Mouse (Mus musculus): ENCODE results near the gene Jtb.
A peak's percentile ranks its signal among the peaks of the same experiment; 100 is the strongest.

Gene Jtb

DNA sequence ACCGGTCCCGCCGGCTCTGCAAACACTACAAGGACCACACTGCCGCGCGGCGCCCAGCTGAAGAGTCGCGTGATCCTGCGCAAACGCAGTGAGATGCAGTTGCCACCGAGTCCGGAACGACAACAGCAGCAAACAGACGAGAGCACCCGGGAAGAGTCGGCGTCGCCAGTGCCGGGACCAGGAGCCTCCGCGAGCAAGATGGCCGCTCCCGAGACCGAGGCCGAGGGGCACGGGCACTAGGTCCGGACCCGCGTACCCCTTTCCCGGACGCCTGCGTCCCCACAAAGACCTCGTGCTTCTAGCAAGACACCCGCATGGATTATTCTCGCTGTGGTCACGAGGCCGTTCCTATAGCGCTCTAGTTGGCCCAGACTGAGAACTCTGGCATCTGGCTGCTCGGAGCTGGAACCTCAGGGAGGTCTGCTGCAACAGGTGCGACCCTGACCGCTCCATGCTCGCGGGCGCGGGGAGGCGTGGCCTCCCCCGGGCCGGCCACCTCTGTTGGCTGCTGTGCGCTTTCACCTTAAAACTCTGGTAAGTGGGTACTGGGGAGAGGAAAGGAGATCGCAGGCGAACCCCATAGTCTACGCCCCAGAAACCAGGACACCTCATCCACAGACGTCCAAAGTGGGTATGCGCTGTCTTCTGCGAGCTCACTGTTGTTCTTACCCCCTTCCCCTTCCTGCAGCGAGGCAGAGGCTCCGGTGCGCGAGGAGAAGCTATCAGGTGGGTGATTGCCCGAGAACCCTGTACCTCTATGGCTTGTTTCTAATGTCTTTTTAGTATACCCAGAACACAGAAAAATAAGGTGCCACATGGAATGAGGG, at the start of gene Jtb:
TSS of gene Jtb (plus strand) at position 91 of the 827 bp plus-strand sequence.
- DNase-seq (ENCODE audit: low spot score): peak; percentile 96

DNA sequence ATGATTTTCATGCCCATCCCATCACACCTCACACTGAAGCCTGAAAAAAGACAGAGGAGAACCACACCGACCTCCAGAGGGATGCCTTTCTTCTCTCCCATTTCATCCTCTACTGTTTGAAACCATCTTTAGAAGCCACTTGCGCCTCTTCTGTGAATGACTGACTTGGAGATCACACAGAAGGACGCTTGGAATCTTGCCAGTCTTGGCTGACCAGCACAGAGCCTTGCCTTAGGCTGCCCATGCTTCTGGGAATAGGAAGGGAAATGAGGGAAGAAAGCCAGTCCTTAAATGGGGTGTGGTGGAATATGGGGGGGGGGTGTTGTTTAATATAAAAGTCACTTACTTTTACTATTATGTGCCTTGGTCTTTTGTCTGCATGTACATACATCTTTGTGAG, 47.8 kb upstream of the Jtb start:
- DNase-seq (ENCODE audit: low spot score): no peak

DNA sequence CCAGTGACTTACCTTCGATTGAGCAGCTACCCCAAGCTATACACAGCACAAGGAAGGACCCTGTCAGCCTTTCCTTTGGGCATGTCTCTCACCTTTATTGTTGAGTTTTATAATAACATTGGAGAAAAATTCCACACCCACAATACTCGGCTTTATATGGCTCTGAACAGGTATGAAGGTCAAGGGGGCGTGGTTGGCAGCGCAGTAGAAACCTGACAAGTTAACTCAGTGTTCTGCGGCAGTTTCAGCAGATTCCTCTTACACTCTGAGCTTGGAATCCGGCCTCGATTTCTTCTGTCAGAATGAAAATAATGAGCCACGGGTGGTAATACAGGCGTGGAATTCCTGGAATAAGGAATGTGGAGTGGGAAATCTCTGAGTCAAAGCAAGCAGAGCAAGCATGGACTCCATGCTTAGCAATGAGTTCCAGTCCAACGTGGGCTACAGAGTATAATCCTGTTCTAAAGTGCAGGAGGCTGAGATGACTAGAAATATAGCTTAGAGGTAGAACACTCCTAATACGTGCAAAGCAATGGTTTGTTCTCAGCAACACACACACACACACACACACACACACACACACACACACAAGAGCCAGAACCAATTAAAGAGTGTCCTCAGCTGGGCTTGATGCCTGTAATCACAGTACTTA, 40.4 kb upstream of the Jtb start:
- DNase-seq (ENCODE audit: low spot score): no peak

DNA sequence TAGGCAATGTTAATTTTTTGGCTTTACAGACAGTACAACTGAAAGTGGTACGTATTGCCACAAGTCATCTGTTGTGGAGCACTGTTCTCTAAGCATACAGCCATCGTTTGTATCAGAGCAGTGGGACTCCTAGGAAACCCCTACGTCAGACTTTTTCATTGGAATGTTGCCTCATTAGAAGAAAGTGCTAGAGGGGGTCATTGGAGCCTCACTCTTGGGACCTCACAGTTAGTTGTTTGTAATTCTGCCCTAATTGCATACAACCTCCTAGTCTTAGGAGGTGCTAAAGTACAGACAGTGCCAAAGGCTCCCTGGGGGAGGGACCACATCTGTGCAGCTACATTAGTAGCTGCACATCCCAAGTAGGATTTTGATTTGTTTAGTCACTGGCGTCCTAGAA, 36.6 kb upstream of the Jtb start:
- no peak for DNase-seq (ENCODE audit: low spot score)

DNA sequence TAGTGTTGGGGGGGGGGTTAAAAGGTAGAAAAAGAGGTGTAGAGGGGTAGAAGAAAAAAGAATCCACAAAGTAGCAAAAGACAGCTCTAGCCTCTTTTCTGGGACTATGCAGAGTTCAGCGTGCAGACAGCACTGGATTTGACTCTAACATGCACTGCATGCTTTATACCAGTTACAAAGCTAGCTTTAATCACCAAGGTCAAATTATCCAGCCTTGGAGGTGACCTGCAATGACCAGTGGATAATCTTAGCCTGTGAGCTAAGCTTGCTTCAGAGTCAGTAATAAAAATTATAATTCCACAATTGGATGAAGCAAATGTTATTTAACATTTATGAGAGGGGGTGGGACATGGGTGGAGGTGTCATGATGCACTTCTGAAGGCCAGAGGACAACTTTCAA, 35.8 kb upstream of the Jtb start:
- DNase-seq (ENCODE audit: low spot score): no peak

DNA sequence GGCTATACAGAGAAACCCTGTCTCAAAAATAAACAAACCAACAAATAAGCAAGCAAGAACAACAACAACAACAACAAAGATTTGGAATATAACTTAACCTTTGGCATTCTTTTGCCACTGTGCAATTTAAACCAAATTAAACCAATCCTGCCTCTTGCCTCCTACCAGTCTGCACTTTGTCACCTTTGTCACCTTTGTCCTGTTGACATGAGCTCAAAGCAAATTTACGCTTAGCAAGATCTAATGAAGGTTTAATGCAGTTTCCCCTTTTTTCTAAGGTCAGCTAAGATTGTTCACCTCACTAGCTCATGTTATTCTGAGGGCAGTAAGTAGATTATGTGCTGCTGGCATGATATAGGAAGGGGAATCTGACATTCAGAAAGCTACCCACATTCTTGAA, 33.8 kb upstream of the Jtb start:
- no peak for DNase-seq (ENCODE audit: low spot score)

DNA sequence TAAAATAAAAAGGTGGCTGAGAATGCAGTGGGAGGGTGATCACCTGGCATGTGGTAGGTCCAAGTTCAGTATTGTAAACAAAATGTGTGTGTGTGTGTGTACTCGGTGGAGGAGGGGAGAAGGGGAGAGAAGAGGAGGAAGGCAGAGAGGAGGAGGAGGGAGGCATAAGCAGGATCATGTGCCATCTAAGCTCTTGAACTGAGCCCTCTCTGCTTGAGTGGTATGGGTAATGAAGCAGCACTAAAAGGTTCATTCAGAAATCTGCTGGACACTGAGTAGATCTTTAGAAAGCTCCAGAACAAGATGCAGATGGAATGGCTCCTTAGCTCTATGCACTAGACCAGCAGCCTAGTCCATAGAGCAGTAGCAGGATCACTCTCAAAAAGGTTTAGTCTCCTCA, 28.5 kb upstream of the Jtb start:
- no peak for DNase-seq (ENCODE audit: low spot score)

DNA sequence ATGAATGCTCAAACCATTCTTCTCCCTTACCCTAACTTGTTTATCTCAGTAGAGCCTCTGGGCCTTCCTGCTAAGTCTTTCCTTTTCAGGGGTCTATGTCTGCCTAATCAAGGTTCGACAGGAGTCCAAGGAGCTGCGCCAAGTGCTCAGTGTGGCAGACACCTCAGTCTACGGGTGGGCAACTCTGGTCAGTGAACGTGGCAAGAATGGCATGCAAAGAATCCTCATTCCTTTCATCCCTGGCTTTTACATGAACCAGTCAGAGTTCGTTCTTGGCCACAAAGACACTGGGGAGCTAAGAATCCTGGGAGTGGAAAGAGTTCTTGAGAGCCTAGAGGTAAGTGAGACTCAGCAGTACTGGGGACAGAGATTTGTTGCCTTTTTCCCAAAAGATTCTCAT, 27.8 kb upstream of the Jtb start:
- DNase-seq (ENCODE audit: low spot score): no peak

DNA sequence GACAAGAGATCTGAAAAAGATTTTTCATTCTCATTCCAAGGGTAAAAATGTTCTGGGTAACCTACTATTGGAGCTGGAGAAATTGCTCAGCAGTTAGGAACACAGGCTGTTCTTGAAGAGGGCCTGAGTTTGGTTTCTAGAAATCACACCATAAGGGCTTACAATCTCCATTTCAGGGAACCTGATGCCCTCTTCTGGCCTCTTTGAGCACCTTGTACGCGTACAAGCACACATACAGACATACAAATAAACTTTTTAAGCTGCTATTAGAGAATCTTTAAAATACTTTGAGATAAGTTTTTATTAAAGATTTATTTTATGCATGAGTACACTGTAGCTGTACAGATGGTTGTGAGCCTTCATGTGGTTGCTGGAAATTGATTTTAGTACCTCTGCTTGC, 26.8 kb upstream of the Jtb start:
- DNase-seq (ENCODE audit: low spot score): no peak

DNA sequence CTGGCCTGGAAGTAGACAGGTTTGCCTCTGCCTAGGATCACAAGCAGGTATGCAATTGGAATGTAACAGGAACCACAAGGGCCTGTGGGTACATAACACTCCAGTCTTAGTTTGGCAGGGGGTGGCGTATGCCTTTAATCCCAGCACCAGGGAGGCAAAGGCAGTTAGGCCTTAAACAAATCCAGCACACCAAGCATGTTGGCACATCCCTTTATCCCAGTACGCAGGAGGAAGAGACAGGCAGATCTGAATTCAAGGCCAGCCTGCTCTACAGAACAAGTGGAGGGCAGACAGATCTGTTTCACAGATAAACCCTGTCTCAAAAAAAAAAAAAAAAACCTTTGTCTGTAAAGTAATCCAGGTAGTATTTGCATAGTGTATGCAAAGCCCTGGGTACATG, 22.7 kb upstream of the Jtb start:
- DNase-seq (ENCODE audit: low spot score): no peak

DNA sequence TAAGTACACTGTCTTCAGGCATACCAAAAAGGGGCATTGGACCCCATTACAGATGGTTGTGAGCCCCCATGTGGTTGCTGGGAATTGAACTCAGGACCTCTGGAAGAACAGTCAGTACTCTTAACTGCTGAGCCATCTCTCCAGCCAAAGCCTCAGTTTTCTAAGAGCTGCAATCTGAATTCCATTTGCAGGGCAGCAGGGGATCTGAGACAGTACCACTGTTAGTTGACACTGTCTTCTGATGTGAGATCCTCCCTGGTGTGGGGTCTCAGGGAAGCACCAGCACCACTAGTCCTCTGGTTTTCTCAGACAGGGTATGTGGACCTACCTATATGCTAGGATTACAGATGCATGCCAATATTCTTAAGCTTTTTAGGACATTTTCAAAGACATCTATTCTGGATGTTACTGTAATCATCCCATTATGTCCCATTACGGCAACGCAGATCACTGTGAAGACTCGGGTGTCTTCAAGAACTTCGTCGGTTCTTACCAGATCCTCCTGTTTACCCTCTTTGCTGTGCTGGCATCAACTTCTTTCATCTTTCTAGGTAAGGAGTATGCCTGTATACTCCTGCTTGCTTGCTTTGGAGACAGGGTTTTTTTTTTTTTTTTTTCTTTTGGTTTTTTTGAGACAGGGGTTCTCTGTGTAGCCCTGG, 21.4 kb upstream of the Jtb start:
- no peak for DNase-seq (ENCODE audit: low spot score)

DNA sequence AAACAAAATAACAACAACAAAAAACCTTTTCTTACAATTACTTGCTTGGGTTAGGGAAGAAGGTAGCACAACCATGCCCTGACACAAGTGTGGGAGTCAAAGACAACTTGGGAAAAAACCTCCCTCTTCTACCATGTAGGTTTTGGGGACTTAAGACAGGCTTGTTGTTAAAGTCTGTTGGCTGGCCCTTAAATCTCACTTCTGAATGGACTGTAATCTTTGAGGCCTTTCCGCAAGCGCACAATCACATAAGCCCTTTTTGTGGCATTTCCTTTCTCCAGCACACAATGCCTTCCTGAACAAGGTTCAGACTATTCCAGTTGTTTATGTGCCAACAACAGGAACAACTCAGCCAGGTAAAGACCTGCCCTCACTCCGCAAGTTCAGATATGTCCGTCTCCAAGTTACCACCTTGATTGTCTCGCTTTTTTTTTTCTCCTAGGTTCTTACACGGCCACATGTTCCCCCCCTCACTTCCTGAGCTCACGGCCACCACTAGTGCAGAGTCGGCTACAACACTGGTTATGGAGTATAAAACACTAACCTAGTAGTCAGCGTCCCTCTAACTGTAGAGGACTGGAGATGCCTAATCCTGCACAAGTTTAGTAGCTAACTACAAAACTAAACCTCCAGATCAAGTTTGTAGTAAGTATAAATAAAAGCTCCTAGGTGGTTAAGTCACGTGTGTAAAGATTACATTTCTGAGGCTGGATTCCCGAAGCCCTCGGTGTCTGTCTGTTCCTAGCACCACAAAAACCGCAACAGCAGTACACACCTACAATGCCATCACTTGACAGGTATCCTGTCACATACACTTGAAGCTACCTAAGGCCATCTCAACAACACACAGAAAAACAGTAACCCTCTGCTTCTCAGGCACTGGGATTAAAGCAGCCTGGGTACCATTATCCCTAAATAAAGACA, 19.7 kb upstream of the Jtb start:
- DNase-seq (ENCODE audit: low spot score): no peak

DNA sequence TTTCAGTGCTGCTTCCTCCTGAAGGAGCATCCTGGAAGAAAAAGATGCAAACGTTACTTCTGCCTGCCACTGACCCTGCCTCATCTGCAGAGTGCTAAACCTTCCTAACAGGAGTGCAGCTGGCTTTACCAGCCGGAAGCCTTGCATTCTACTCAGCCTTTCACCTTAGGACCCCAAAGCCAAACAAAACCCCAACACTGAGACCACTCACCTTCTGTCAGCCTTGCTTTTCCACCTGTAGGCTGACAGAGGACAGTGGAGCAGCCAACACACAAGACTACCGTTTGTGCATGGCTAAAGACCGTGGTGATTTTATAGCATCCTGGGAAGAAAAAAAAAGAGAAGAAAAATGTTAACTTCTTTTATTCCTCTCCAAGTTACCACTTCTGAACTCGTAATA, 18.7 kb upstream of the Jtb start:
- DNase-seq (ENCODE audit: low spot score): no peak

DNA sequence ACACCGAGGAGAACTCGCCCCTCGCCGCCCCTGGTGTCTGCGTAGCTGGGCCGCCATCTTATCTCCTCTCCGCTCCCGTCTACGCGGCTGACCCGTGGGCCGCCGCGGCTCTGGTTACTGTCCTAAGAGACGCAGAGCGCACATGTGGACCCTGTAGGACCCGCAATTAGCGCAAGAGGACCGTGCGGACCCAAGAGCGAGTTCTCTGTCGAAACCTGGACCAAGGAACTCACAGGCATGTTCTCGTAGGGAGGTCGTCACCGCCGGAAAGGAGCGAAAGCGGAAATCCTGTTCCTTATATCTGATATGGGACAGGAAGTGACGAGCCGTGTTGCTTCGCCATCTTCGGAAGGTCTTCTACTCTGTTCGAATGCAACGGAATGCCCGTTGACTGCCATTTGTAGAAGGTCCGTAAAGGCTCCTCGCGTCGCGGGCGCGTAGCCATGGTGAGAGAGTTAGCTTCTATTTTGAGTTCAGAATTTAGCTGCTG, 18.0 kb upstream of the Jtb start, which contains the start of the genes Rps27 and Rab13:
TSS of gene Rps27 (minus strand) at position 275 of the 490 bp plus-strand sequence.
TSS of gene Rab13 (plus strand) at position 319 of the 490 bp plus-strand sequence.
- peak; percentile 97 for DNase-seq (ENCODE audit: low spot score)

DNA sequence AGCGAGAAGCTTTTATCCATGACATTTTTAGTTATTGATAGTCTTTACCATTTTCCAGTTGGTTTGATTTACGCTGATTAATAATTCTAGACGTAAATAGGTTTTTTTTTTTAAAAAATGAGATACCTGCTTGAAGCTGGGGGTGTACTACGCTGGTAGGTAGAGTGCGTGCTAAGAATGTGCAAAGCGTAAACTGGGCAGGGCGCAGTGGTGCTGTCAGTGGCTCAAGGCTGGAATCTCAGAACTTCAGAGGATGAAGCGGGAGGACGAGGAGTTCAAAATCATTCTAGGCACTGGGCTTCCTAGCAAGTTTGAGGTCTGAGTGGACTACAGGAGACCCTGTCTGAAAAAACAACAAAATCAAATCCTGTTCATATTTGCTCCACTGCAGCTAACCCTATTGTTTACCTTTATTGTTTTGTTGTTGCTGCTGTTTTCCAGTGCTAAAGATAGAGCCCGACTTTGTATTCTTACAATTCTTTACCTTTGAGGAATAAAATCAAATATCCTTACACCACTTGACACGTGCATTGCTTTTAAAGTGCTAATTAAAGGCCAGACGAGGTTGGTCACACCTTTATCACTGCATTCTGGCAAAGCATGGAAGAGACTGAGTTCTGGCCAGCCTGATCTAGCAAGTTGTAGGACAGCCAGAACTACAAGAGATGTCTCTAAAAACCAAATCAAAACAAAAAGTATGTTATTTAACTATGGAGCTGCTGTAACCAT, 17.3 kb upstream of the Jtb start:
- peak; percentile 42 for DNase-seq (ENCODE audit: low spot score)

DNA sequence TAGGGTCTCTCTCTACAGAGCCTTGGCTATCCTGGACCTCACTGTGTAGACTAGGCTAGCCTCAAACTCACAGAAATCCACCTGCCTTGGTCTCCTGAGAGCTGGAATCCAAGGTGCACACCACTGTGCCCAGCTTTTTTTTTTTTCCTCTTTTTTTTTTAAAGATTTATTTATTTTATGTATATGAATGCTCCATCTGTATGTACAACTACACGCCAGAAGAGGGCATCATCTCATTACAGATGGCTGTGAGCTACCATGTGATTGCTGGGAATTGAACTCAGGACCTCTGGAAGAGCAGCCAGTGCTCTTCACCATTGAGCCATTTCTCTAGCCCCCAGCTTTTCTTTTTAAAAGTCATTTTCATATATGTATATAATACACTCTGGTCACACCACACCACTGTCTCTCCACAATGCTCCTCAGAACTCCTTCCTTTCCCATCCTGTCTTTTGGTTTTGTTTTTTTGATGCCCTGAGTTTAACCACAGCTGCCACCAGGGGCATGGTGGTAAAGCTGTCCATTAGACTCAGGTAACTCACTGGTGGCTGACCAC, 15.5 kb upstream of the Jtb start:
- no peak for DNase-seq (ENCODE audit: low spot score)

DNA sequence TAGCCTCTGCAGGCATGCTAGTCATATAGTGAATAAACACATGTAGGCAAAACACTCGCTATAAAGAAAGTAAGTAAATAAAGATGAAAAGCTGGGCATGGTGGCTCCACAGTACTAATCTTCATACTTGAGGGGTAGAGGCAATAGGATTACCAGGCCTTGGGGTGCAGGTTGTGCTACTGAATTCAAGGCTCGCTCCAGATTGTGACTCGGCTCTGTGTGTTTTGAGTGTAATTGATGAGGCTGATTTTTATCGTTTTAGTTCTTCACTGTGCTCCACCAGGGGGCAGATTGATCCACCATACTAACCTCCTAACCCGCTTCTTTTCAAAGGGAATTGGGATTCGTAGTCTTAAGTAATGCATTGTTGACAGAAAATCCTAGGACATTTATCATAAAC, 11.3 kb upstream of the Jtb start:
- peak; percentile 85 for DNase-seq (ENCODE audit: low spot score)

DNA sequence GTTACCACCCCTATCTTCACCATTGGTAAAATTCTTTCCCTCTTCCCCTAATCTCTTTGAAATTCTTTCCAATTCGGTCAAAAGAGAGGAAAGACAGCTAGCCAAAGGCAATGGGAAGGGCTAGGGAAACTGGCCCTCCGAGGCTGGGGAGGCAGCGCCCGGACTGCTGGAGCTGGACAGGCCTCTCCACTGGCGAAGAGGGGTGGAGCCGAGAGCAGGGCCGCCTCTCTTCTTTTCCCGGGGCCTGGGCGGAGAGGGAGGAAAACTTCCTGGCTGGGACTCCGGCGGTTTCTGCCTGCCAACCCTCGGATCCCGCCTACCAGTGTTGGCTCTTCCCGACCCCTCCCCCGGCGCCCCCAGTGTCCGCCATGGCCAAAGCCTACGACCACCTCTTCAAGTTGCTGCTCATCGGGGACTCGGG, 10.9 kb upstream of the Jtb start:
- peak; percentile 80 for DNase-seq (ENCODE audit: low spot score)

DNA sequence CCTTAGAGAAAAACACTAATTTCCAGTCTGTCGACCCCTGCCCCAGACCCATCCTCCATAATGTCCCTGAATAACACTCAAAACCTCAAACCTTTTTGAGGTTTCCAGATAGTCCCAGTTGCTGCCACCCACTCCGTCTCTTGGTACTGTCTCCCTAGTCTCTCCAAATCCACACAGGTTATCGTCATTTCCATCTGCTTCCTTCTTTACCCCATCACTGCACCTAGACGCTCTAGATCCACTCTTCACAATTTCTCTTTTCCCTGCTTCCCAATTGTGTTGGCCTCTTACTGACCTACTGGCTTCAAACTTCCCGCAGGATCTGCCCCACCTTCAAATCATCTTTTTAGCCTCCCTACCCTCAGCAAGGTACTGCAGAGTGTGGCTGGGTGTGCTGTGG, 10.3 kb upstream of the Jtb start:
- DNase-seq (ENCODE audit: low spot score): no peak

DNA sequence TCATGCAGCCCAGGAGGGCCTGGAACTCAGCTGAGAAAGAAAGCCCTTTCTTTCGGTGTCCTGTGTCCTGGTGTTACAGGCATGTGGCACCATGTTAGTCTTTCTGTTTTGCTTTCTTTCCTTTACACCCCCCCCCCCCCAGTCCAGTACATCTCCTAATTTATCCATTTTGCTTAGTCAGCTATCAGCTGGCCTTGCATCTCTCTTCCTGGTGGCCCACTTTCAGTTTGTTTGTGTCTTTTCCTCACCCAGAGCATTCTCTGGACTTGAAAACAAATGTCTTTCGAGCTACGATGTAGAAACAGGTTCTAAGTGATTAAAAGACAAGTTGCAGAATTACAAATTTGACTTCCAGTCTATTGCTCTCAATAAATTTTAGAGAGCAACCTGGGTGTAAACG, 8.9 kb upstream of the Jtb start:
- no peak for DNase-seq (ENCODE audit: low spot score)

DNA sequence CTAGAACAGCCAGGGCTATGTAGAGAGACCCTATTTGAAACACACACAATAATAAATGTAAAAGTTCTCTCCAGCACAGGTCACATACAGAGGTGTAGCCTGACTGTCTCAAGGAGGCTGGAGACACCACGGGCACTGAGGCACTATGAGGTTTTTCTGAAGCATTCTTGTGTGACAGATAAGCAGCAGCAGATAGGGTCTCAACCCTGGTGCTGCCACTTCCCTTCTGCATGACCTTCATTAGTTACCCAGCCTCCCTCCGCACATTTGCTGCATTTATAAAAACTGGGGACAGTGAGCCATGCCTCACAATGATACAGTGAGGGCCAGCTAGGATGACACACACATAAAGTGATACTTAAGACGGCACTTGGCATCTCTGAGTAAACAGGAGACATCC, 8.5 kb upstream of the Jtb start:
- no peak for DNase-seq (ENCODE audit: low spot score)
